Mouse (Mus musculus): Measurements from ENCODE around the gene Nudt4.

The Nudt4 gene

DNA sequence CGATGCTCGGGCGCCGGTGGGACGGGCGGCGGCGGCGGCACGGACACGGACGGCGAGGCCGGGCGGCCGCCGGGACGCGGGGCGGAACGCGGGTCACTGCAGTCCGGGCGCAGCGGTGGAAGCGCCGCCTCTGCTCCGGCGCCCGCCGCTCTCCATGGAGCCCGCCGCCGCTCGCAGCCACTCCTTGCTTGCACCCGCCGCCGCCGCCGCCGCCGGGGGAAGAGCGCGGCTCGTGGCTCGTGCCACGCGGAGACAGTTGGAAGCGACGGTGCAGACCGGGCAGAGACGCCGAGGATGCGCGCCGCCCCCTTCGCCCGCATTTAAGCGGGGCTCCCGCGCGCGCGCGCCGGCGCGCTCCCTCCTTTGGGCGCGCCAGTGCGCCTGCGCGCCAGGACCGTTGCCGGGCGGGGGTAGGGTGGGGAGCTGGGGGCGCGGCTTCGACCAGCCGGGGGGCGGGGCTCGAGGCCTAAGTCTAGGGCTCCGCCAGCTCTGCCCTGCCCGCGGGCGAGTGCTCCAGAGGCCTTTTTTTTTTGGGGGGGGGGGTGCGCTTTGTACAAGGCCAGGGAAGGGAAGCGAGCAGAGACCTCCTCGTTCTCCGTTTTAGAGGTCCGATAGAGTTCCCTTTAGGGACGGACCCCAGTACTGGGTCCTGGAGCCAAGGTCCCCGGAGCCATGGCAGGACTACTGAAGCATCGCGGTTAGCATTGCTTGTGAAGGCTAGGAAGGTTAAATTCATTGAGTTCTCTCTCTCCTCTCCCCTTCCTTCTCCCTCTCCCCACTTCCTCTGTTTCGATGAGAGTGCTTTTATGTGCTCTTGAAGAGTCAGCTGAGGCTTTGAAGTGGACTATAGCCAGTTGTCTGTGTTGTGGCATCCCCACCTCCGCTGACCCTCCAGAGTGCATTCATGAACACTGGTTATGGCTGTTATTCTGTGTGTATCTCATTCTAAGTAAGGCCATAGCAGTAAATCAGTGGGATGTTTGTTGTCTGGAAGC, at the start of gene Nudt4:
Nudt4 (minus strand) TSS at position 296 of the 995 bp plus-strand sequence.
- DNase-seq, result peak; percentile 80

DNA sequence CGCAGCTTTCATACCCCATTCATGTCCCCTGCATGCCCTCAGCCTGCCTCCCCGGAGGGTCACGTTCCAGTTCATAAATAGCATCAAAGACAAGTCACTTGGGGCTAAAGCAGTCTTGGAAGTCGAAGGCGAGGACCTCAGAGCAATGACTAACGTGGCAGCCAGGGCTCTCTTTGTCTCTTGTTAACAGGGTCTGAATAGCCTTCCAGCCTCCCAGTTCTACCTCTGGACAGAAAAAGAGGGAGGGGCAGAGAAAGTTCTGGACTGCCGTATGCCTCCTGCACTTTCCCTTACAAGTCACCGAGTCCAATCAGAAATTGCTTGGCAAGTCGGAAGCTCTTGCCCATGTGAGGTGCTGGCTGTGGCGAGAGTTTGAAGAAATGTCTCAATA, 47.4 kb upstream of the Nudt4 start:
- DNase-seq, result no peak

- no peak for DNase-seq
Measured at GRCm38 (mm10) chr10:95610666-95611330, 46.9 kb upstream of the Nudt4 start.

GRCm38 (mm10) chr10:95604979-95605613, 41.1 kb upstream of the Nudt4 start:
- DNase-seq, result no peak

GRCm38 (mm10) chr10:95600527-95600926, 36.6 kb upstream of the Nudt4 start:
- DNase-seq, result no peak

DNA sequence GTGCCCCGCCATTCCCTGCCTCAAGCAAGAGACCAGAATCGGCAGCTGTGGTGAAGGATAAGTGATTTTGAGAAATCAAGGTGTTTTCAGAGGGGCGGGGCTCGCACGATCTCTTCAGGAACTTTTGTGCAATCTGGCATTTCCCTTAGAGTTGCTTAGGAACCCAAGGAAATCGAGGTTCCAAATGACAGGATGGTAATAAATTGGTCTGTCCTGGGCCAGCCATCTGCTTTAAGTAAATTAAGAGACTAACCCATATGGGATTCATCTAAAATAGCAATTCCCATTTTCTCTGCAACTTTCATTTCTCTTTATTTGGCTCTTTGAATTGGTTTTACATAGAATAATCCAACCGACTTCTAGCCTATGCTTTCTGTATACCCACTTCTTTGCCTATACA, 35.8 kb upstream of the Nudt4 start:
- DNase-seq, result no peak

- DNase-seq, result no peak
Measured at GRCm38 (mm10) chr10:95598056-95598587, 34.2 kb upstream of the Nudt4 start.

DNA sequence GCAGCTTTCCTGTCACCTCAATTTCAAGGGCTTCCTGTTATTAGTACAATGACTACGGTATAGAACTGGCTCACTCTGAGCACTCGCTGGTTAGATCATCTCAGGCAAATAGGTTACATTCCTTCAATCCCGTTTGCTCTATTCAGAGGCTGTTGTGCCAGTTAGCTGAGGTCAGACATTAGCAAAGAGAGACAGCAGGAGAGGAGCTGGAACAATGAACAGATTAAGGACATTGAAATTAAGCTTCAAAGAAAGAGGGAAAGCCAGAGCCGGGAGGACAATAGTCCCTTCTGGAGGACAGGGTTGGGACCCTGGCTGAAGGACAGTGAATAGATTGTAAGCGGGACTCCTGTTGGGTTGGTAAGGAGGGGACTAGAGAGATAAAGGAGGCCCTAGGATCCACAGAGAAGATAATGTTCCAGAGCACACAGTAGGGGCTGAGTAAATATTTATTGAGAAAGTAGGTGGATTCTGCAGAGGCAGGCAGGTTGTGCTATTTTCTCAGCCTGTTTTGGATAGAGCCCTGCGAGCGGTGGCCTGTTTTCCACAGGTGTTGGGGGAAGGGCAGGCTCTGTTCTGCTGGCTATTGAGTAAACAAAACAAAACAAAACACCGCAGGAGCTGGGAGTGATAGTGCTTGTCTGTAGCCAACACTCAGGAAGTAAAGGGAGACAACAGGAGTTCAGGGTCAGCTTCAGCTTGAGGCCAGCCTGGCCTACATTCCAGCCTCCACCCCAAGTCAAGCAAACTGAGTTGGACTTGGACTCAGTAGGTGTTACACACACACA, 32.1 kb upstream of the Nudt4 start:
- no peak for DNase-seq

- DNase-seq, result no peak
Measured at GRCm38 (mm10) chr10:95594414-95594813, 30.5 kb upstream of the Nudt4 start.

DNA sequence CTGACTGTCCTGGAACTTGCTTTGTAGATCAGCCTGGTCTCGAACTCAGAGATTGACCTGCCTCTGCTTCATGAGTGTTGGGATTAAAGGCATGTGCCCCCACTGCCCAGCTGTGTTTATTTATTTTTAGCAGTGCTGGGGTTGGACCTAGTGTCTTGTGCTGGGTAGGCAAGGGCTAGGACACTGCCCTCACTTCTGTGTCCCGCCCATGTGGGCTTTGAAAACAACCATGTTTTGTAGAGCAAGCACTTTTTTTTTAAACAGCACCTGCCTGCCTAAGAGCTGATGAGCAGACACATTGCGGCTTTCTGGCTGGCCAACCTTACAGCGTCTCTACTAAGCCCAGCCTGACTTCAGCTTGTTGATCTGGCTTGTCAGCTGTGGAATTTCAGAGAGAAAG, 27.3 kb upstream of the Nudt4 start:
- DNase-seq, result no peak

DNA sequence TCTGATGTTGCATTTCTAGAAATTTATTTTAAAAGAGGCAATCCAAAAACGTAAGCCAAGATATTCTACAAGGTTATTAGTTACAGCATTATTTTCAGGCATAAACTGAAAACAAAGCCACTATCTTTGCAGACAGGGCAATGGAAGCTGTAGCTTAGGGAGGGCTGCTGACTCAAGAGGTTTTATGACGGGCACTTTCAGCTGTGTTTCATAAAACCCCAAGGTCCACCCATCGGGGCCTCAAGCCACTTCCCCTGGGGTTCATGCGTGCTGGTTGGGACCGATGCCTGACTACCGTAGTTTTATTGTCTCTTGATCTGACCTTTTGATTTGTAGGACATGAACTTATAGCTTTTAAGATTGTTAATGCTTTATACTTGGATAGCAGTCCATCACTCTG, 26.2 kb upstream of the Nudt4 start:
- no peak for DNase-seq

DNA sequence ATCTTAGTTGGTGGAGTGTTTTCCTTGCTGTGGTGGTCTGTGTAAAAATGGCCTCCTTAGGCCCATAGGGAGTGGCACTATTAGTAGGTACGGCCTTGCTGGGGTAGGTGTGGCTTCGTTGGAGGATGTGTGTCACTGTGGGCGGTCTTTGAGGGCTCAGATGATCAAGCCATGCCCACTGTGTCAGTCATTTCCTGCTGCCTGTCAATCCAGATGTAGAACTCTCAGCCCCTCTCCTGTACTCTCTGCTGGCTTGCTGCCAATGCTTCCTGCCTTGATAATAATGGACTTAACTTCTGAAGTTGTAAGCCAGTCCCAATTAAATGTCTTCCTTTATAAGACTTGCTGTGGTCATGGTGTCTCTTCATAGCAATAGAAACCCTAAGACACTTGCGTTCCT, 25.2 kb upstream of the Nudt4 start:
- DNase-seq, result no peak

DNA sequence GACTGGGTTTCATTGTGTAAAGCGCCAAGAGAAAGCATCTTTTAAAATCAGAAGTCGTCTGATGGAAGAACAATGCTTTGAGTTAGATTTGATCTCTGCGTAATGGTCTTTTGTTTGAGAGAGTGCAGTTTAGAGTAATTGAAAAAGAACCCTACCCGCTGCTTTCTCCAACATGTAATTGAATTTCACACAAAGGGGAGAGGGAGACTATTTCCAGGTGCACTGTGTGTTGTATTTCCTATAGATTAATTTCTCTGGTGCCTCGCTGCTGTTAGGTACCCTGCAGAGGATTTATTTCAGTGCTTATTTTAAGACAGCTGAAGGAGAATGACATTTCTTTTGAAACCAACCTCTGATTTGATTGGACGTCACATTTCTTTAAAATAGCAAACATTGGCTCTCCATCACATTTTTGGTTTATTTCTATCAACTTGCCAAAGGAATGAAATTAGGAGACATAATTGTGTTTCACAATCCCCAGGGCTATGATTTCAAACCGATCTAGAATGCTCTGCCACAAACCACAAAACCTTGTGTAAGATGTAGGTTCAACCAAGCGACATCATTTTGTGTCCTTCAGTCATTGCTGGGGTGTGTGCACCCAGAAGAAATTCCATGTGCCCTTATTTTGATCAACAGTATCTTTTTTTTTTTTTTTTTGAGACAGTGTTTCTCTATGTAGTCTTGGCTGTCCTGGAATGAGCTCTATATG, 23.7 kb upstream of the Nudt4 start:
- no peak for DNase-seq

DNA sequence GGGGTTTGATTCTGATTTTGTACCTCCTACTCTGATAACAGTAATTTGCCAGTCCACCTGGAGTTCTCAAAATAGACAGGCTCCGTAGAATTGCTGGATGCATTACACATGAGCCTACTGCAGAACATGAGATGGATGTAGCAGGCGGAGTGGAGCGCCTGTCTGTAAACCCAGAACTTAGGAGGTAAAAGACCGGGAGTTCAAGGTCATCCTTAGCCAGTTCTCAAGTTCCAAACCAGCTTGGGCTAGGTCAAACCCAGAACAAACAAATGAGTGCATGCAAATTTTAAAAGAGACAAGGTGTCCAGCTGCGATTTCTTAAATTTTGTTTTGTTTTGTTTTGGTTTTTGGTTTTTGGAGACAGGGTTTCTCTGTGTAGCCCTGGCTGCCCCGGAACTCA, 21.6 kb upstream of the Nudt4 start:
- no peak for DNase-seq

- no peak for DNase-seq
Measured at GRCm38 (mm10) chr10:95577567-95577950, 13.6 kb upstream of the Nudt4 start.

GRCm38 (mm10) chr10:95576876-95577566, 13.1 kb upstream of the Nudt4 start:
- DNase-seq, result no peak

- no peak for DNase-seq
Measured at GRCm38 (mm10) chr10:95575839-95576380, 12.0 kb upstream of the Nudt4 start.

GRCm38 (mm10) chr10:95574994-95575393, 11.0 kb upstream of the Nudt4 start:
- DNase-seq, result no peak

GRCm38 (mm10) chr10:95569441-95569840, 5.5 kb upstream of the Nudt4 start:
- no peak for DNase-seq

GRCm38 (mm10) chr10:95568016-95568415, 4.1 kb upstream of the Nudt4 start:
- DNase-seq, result no peak

DNA sequence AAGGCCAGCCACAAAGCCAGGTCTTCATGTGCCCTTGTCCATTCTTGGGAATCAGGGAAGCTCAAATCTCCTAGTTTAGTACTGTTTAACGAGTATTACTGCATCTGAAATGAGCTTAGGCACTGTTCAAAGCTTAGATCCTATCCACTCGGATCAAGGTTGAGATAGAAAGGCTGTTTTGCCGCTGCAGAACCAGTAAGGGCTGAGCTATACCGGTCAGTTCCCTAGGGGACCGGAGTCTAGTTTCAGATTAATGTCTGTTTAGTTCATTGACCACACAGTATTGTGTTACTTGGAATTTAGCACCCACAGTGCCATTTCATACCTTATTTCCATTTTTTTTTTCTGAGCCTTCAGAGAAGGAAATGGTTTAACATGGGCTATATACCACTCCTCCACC, 3.6 kb upstream of the Nudt4 start:
- DNase-seq, result no peak
